Mouse (Mus musculus) hindbrain, embryonic 11.5 days (tissue): ENCODE data around the gene Mybbp1a. TPM values are rescaled to one million over a fixed set of nuclear protein-coding genes. Genes with fewer than 3 reads are reported as not detected.

Experiments used
- ATAC-seq: fragments of 200-750 bp; cut with Nextera tagmentation; 2 replicates; pipeline ENCODE4 v1.8.0; 2017; ENCODE audit warnings: mild to moderate bottlenecking, moderate TSS enrichment, moderate library complexity; ENCODE audit not compliant: low FRiP score
- DNase-seq: peaks from one replicate; pipeline ENCODE4 v3.0.0-alpha.2; 2015; ENCODE audit warnings: low spot score
- H3K27ac ChIP-seq: fragments of 300-500 bp; sonication (generic); 2 replicates; pipeline ENCODE4 v1.5.1; 2014; ENCODE audit warnings: mild to moderate bottlenecking, low read depth, low read length
- H3K27me3 ChIP-seq: fragments of 300-500 bp; sonication (generic); 2 replicates; pipeline ENCODE4 v1.6.1; 2014; ENCODE audit warnings: mild to moderate bottlenecking, low read length, moderate library complexity, mixed read lengths; ENCODE audit not compliant: control insufficient read depth, insufficient read depth
- H3K36me3 ChIP-seq: fragments of 300-500 bp; sonication (generic); 2 replicates; pipeline ENCODE4 v1.6.1; 2014; ENCODE audit warnings: mild to moderate bottlenecking, low read length, moderate library complexity, mixed read lengths; ENCODE audit not compliant: control insufficient read depth, insufficient read depth
- H3K4me1 ChIP-seq: fragments of 300-500 bp; sonication (generic); replicated peaks from 2 replicates; pipeline ENCODE4 v1.6.1; 2014; ENCODE audit warnings: low read length, mixed read lengths; ENCODE audit not compliant: control insufficient read depth, insufficient read depth
- H3K4me2 ChIP-seq: fragments of 300-500 bp; sonication (generic); replicated peaks from 2 replicates; pipeline ENCODE4 v1.6.1; 2014; ENCODE audit warnings: mild to moderate bottlenecking, low read depth, low read length
- H3K4me3 ChIP-seq: fragments of 300-500 bp; sonication (generic); 2 replicates; pipeline ENCODE4 v1.5.1; 2014; ENCODE audit warnings: low read depth, low read length
- H3K9ac ChIP-seq: fragments of 300-500 bp; sonication (generic); 2 replicates; pipeline ENCODE4 v1.6.1; 2014; ENCODE audit warnings: low read depth, low read length
- H3K9me3 ChIP-seq: fragments of 300-500 bp; sonication (generic); 2 replicates; pipeline ENCODE4 v1.6.1; 2016; ENCODE audit warnings: low read length; ENCODE audit not compliant: control insufficient read depth
- WGBS: fragments of 180-500 bp; shearing (Covaris S2); extraction: QIAGEN DNeasy Blood & Tissue Kit; methylation state at CpG from one replicate; pipeline ENCODE4 v1.1.7; 2014; 5-methylcytosine and 5-hydroxymethylcytosine counted together
- polyA plus RNA-seq: library from polyadenylated mRNA; unstranded; fragments of >200 nt; fragmentation: Nextera tagmentation; extraction: Ambion mirVana; gene quantifications from 2 replicates; pipeline ENCODE4 v1.2.1, GENCODE M21; 2014

The Mybbp1a gene
- polyA plus RNA-seq = 112 and 145 TPM in 2 replicates

DNA sequence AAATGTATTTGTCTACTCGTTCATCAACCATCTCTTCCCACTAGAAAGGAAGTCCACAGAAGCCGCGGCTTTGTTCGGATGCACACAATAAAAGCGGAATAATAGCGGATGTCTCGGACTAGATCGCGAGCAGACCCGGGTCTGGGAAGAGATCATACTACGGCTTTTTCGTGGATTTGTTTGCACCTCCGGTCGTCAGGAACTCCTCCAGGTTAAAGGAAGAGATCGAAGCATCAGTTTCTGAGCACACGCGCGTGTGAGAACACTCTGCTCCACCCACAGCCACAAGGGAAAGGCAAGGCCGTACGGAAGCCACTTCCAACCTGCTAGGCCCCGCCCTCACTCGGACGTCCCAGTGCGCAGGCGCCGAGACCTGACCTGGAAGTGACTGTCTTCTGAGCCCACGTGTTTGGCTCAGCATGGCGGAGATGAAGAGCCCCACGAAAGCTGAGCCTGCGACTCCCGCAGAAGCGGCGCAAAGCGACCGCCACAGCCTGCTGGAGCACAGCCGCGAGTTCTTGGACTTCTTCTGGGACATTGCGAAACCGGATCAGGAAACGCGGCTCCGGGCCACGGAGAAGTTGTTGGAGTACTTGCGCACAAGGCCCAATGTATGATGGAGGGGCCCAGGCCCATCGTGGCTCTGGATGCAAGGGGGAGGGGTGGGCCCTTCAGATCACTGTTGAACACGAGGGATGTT lies at the start of gene Mybbp1a:
TSS of gene Mybbp1a (plus strand) at position 391 of the 700 bp plus-strand sequence.
- peak within 1 kb of the TSS; percentile 76 for H3K27ac ChIP-seq
- H3K36me3 ChIP-seq = peaks cover 17% of the 10 kb centered on the region
- H3K4me3 ChIP-seq = peak within 1 kb of the TSS; percentile 67
- H3K9me3 ChIP-seq = no peaks in the 10 kb centered on the region
- H3K9ac ChIP-seq = peak within 1 kb of the TSS; percentile 73
- H3K27me3 ChIP-seq = no peaks in the 10 kb centered on the region
- DNase-seq (peak; percentile 99), ATAC-seq (peak; percentile 91)
- peak within 1 kb of the TSS; percentile 64 for H3K4me2 ChIP-seq
- WGBS = under 1% methylated on average over 46 of the region's 46 CpGs
- H3K4me1 ChIP-seq = no peaks in the 10 kb centered on the region; the same call in 1 of the 2 replicates

DNA sequence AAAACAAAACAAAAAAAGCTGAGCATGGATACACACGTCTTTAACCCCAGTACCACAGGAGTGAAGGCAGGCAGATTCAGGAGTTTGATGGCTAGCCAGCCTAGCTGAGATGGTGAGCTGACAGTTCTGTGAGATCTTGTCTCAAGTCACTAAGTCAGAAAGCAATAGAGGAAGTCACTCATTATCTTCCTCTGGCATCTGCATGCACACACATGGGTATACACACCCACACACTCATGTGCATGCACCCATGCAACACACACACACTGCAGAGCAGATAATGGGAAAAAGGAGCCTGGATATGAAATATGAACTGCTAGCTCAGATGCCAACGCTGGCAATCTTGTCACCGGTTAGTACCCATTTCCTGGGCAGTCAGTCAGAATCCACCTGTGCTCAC lies 47.9 kb upstream of the Mybbp1a start:
- Histone ChIP-seq H3K27me3 (no peaks in the 10 kb centered on the region), H3K4me3 (no peak overlapping the region), H3K4me1 (no peaks in the 10 kb centered on the region), H3K27ac (no peak overlapping the region), H3K4me2 (no peak overlapping the region), H3K36me3 (no peaks in the 10 kb centered on the region), H3K9ac (no peak overlapping the region), H3K9me3 (no peaks in the 10 kb centered on the region)
- DNase-seq (no peak), ATAC-seq (no peak)
- WGBS = 96% methylated on average over 3 of the region's 3 CpGs

DNA sequence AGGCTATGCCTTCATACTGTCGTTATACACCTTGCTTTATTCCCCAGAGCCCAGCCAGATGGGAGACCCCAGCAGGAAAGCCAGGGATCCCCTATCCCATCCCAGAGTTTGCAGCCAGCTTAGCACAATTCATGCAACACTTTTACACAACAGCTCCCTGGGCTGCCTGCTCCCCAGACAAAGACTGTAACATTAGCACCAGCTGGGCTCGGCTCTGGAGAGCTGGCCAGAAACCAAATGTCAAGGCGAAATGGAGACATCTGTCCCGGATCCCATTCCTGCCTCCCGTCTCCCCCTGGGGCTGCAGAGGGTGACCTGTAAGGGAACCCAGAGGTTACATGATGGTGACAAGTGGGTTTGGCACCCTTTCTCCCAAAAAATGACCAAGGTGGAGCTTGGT lies 47.5 kb upstream of the Mybbp1a start:
- no peaks in the 10 kb centered on the region for H3K9me3 ChIP-seq
- no peaks in the 10 kb centered on the region for H3K36me3 ChIP-seq
- no peak overlapping the region for H3K4me3 ChIP-seq
- H3K4me2 ChIP-seq = no peak overlapping the region
- H3K9ac ChIP-seq = no peak overlapping the region
- no peak overlapping the region for H3K27ac ChIP-seq
- H3K27me3 ChIP-seq = no peaks in the 10 kb centered on the region
- ATAC-seq = no peak
- H3K4me1 ChIP-seq = no peaks in the 10 kb centered on the region
- 57% methylated on average over 5 of the region's 5 CpGs for WGBS
- DNase-seq = no peak

DNA sequence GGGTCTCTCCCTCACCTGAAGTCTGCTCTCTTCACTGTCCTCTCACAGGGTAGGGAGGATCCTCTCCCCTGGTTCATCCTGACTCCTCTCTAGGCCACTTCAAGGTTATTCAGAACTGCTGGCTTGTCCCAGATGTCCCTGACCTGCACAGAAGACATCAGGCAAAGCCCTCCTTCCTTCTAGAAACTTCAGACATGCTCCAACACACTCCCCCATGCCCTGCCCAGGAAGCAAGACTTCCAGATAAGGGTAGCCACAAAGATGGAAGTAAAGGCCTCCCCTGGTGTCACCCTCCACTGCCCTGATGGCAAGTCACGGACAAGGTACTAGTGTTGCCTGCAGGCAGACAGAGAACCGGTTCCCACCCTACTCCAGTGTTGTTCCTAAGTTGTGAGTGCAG lies 46.5 kb upstream of the Mybbp1a start:
- 92% methylated on average over 2 of the region's 2 CpGs for whole genome bisulfite sequencing
- no peak overlapping the region for H3K4me3 ChIP-seq
- H3K27me3 ChIP-seq = no peaks in the 10 kb centered on the region
- no peak for DNase-seq
- no peak overlapping the region for H3K9ac ChIP-seq
- no peak overlapping the region for H3K4me2 ChIP-seq
- H3K36me3 ChIP-seq = no peaks in the 10 kb centered on the region
- ATAC-seq = no peak
- no peak overlapping the region for H3K27ac ChIP-seq
- no peaks in the 10 kb centered on the region for H3K4me1 ChIP-seq
- H3K9me3 ChIP-seq = no peaks in the 10 kb centered on the region

DNA sequence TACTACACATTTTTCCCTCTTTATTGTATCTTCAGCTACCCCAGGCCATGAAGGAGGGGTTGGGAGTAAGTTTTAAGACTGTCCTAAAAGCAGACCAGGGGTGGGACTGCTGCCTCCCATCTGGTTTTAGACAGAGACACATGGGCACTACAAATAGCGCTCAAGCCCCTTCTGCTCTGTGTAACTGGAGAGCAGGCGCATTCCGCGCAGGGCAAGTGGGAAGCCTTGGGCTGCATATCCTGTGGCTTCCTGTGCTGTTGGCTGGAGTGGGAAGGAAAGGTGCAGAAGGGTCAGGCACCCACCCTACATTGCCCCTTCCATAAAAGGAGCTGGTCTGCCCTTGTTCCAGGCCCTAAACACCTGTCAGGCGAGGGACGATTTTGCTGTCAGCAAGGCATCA lies 45.5 kb upstream of the Mybbp1a start:
- Histone ChIP-seq H3K27ac (no peak overlapping the region), H3K27me3 (no peaks in the 10 kb centered on the region), H3K4me3 (no peak overlapping the region), H3K4me2 (no peak overlapping the region), H3K36me3 (no peaks in the 10 kb centered on the region), H3K9ac (no peak overlapping the region), H3K9me3 (no peaks in the 10 kb centered on the region), H3K4me1 (no peaks in the 10 kb centered on the region)
- WGBS = 83% methylated on average over 6 of the region's 6 CpGs
- no peak for ATAC-seq
- no peak for DNase-seq

DNA sequence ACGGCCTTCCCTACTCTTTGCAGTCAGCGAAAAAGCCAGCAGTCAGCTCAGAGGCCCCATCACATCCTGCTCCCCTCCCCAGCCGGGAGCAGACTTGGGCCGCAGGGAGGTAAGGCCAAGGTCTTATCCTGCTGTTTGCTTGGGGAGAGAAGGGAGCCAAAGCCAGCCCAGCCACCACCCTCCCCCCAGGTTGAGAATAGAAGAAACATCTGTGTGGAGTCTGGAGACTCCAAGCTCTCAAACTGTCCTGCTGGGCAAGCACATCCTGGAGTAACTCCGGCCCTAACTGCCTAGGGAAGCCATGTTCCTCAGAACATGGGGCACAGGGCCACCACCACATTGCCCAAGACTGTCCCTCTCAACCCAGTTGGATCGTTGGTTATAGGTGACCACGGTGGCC lies 44.5 kb upstream of the Mybbp1a start:
- Histone ChIP-seq H3K9ac (no peak overlapping the region), H3K4me1 (no peaks in the 10 kb centered on the region), H3K9me3 (no peaks in the 10 kb centered on the region), H3K4me3 (no peak overlapping the region), H3K27me3 (no peaks in the 10 kb centered on the region), H3K36me3 (no peaks in the 10 kb centered on the region), H3K27ac (no peak overlapping the region), H3K4me2 (no peak overlapping the region)
- ATAC-seq (no peak), DNase-seq (no peak)
- 90% methylated on average over 7 of the region's 7 CpGs for WGBS

DNA sequence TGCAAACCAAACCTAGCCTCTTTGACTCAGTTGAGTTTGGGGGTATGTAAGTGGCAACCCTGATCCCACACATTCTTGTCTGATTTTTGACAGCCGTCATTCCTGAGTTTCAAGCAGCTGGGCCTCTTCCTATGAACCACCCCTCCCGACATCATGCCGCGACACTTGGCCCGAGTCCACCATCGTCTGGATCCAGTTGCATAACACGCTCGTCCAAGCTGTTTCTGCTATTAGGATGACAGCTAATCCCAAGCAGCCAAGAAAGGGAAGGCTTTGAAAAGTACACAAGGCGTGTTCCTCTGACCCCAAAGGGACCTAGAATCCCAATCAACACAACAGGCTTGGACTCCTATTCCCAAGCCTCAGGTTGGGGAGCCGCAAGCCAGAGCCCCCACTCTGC lies 44.1 kb upstream of the Mybbp1a start:
- 93% methylated on average over 10 of the region's 10 CpGs for WGBS
- H3K4me2 ChIP-seq = no peak overlapping the region
- H3K4me3 ChIP-seq = no peak overlapping the region
- no peaks in the 10 kb centered on the region for H3K4me1 ChIP-seq
- H3K9me3 ChIP-seq = no peaks in the 10 kb centered on the region
- H3K9ac ChIP-seq = no peak overlapping the region
- no peaks in the 10 kb centered on the region for H3K36me3 ChIP-seq
- ATAC-seq (no peak), DNase-seq (no peak)
- H3K27ac ChIP-seq = no peak overlapping the region
- no peaks in the 10 kb centered on the region for H3K27me3 ChIP-seq

DNA sequence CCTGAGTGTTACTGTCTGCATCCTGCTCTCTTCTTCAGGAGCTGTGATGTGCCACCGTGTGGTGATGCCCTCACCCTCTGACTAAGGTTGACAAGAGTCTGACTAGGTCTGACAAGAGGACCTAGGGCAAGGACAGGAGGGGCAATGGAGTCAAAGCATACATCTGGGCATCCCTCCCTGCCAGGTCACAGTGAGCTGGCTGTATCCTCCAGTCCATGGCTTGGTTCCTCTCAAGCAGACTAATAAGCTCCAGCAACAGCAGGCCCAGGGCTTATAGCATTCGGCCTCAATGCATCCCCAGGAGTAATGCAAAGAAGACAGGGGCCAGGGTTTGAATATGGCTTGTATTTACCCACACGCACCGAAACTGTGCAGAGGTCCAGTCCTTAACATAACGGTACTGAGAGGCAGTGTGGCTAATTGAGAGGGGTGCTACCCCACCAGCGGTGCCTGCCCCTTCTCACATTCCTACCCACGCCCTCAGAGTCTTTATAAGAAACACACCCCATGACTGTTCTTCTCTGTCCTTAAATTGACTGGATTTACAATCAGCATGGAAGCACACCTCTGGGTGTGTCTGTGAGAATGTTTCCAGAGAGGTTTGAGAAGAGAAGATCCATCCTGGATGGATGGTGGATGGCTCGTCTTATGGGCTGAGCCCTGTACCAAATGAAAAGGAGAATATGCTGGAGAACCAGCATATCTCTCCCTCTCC lies 43.2 kb upstream of the Mybbp1a start:
- no peaks in the 10 kb centered on the region for H3K36me3 ChIP-seq
- H3K9ac ChIP-seq = no peak overlapping the region
- ATAC-seq = no peak
- H3K4me2 ChIP-seq = no peak overlapping the region
- H3K9me3 ChIP-seq = no peaks in the 10 kb centered on the region
- H3K27me3 ChIP-seq = no peaks in the 10 kb centered on the region
- WGBS = 86% methylated on average over 8 of the region's 8 CpGs
- no peak overlapping the region for H3K4me3 ChIP-seq
- no peak overlapping the region for H3K27ac ChIP-seq
- no peaks in the 10 kb centered on the region for H3K4me1 ChIP-seq
- DNase-seq = no peak

DNA sequence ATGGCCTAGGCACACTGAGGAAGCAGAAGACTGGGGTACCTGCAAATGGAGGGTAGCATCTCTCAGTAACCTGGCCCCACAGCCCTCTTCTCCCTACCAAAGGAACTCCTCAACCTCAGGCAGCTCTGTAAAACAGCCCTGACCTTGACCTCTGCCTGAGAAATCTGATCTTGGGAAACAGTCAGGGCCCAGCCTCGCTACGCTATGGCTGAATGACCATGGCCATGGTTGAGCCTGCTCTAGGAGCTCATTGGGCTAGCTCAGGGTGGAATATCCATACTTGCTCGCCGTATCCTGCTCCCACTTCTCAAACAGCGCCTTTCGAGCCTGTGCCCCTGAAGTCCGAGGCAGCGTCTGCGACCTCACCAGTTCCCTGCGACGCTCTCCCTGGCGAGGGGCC lies 40.1 kb upstream of the Mybbp1a start:
- ATAC-seq (no peak), DNase-seq (no peak)
- H3K36me3 ChIP-seq = no peaks in the 10 kb centered on the region
- no peak overlapping the region for H3K4me3 ChIP-seq
- H3K9ac ChIP-seq = no peak overlapping the region
- no peaks in the 10 kb centered on the region for H3K27me3 ChIP-seq
- H3K4me2 ChIP-seq = no peak overlapping the region
- no peaks in the 10 kb centered on the region for H3K9me3 ChIP-seq
- no peaks in the 10 kb centered on the region; the same call in 1 of the 2 replicates for H3K4me1 ChIP-seq
- 78% methylated on average over 12 of the region's 12 CpGs for WGBS
- H3K27ac ChIP-seq = no peak overlapping the region
